Mouse (Mus musculus): ENCODE data around the gene Scimp.
A peak's percentile ranks its signal among the peaks of the same experiment; 100 is the strongest.
"Not testable (repeated sequence)": the region's sequence is repeated elsewhere in the genome, so short reads cannot be mapped to it uniquely, and the experiment has no call there.

Scimp gene

GRCm38 (mm10) chr11:70811041-70811440 lies 1.3 kb downstream of the Scimp start:
- no peak for DNase-seq

- no peak for DNase-seq
Observed at GRCm38 (mm10) chr11:70809011-70809410, 3.4 kb downstream of the Scimp start.

- DNase-seq: no peak
Observed at GRCm38 (mm10) chr11:70808101-70808500, 4.3 kb downstream of the Scimp start.

DNA sequence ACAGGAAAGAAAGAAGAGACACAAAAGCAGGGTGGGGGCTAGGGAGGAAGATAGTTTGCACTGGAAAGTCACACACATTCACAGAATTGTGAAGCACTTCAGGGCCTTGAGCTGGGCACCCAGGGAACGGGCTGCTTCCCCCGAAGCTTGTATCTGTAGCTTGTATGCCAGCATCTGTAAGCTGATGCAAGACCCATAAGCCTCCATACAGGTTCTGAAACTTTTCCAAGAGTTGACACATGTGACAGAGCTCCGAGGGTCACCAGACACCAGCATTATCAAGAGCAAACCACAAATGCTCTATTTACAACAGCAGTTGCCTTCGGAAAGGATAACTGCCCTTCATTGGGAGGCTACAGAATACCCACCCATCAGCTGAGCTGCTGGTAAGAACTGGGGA lies 4.8 kb downstream of the Scimp start:
- DNase-seq: no peak

- DNase-seq: no peak
Observed at GRCm38 (mm10) chr11:70806697-70807096, 5.7 kb downstream of the Scimp start.

GRCm38 (mm10) chr11:70805641-70806175 lies 6.7 kb downstream of the Scimp start:
- no peak for DNase-seq

GRCm38 (mm10) chr11:70804395-70804794 lies 8.0 kb downstream of the Scimp start:
- DNase-seq: no peak

GRCm38 (mm10) chr11:70803711-70804200 lies 8.6 kb downstream of the Scimp start:
- no peak for DNase-seq

- DNase-seq: no peak
Observed at GRCm38 (mm10) chr11:70802865-70803261, 9.5 kb downstream of the Scimp start.

DNA sequence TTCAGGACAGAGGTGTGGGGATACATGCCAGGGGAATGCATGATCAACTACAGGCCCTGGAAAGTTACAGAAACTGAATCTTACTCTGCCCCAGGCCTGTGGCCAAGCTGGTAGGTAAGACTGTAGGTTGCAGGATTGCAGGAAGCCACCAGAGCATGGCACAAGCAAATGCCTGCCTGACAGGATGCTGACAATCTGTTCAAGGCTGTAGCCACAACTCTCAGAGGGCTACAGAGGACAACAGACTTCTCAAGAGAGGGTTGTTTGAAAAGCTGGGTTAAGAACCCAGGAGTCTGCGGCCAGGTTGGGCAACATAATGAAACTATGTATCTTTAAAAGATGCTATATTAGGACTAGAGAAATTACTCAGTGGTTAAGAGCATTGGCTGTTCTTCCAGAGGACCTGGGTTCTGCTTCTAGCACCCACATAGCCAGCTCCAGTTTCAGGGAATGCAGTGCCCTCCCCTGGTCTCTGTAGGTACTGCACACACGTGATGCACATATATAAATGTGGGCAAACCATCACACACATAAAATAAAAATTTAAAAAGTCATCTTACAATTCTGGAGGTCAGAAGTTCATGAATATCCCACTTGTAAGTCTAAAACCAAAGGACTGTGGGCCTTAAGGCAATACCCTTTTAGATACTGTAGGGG lies 10.1 kb downstream of the Scimp start:
- DNase-seq: no peak

- no peak for DNase-seq
Observed at GRCm38 (mm10) chr11:70792409-70792808, 20.0 kb downstream of the Scimp start.

DNA sequence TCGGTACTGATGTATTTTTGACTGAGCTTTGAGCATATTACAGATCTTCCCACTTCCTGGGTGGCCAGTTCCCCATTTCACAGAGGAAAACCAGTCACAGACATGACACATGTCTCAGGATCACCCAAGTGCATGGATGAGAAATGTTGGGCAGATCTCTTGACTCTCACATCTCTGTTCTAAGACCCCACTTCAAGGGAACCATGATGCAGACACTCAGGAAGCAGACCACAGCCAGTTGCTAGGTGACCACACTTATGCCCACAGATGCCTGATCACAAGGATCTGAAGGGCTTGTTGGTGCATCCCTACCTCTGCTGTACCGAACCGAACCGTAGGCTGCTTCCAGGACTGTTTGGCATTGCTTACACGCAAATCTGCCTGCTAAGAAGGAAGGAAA lies 20.7 kb downstream of the Scimp start:
- no peak for DNase-seq

- no peak for DNase-seq
Observed at GRCm38 (mm10) chr11:70790874-70791551, 21.4 kb downstream of the Scimp start.

- DNase-seq: no peak
Observed at GRCm38 (mm10) chr11:70790426-70790825, 22.0 kb downstream of the Scimp start.

DNA sequence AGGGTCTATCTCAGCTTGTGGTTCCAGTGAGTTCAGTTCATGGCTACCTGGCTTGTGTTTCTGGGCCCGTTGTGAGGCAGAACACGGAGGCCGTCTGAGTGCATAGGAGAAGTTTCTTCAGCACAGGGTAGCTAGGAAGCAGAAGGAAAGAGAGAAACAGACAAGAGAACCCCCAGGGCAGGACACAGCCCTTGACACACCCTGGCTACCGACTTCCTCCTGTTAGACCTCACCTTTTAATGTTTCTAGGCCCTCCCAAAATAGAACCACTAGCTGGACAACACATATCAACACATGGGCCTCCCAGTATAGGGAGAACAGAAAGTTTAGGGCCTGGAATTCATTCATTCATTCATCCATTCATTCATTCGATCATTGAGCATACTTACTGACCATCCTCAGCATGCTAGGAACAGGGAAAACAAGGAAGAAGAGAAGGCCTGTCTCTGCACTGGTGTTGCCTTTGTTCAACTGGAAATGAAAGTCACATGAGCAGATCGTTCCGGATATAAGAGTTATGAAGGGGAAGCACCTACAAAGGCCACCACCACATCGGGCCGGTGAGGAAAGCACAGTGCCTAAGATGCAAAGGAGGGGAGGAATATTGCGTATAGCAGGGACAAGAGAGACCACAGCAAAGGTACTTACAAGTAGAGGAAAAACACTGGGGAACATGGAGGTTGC lies 23.3 kb downstream of the Scimp start:
- no peak for DNase-seq

DNA sequence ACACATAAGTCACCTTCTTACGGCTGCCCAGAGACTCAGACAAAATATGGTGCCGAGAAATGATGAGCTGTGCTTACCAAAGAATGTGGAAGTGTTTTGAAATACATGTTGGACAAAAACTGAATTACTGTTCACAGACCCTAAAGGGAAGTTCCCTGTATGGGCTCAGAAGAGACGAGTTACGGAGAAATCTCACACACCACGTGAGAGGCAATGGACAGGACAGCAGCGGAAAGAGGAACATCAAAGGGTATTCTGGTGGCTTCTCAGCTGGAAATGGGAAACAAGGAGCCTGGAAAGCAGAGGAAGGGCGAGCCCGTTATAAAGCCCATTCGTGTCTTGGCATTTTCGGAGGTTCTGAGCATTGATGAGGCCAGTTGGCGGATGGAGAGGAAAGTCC lies 25.3 kb downstream of the Scimp start:
- DNase-seq: no peak

GRCm38 (mm10) chr11:70785908-70786307 lies 26.5 kb downstream of the Scimp start:
- no peak for DNase-seq

DNA sequence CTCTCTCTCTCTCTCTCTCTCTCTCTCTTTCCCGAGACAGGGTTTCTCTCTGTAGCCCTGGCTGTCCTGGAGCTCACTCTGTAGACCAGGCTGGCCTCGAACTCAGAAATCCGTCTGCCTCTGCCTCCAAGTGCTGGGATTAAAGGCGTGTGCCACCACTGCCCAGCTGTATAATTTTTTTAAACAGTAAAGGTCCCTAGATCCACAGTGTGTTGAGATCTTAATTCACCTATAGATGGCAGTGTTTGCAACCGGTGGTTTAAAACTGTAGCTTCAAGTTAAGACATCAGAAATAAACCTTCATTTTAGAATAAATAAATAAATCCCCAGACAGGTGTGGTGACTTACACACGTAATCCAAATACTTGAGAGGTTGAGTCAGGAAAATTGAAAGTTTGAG lies 34.3 kb downstream of the Scimp start:
- DNase-seq: not testable (repeated sequence)

- DNase-seq: no peak
Observed at GRCm38 (mm10) chr11:70777634-70778033, 34.8 kb downstream of the Scimp start.

DNA sequence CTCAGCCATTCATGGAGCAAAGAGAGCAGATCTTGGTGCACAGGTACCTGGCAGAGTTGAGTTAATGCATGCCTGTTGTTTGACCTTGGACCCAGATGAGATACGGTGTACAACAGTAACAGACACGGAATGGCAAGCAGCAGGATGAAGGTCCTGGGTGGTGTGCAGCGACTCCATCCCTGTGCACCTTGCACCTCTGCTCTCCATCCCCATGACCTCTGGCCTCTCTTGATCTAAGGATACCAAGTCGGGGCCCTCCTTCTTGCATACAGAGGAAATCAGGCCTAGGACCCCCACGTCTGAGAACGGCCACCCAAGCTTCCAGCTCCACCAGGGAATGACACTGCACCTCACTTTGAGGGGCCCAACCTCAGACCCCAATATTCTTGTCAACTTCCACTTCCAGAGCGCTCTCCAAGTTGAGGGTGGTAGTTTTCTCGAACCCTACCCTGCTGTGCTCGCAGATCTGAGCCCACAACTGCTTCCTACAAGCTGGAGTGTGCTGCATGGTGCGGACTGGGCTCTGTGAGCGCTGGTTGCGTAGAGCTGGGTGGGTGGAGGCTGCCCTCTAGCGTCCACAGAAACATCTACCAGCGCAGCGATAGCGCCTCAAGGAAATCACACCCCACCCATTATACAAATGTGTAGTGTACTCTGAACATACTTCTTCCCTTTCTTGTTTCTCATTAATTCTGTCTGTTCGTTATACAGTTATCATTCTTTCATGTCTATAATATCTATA lies 35.4 kb downstream of the Scimp start:
- DNase-seq: peak; percentile 74

DNA sequence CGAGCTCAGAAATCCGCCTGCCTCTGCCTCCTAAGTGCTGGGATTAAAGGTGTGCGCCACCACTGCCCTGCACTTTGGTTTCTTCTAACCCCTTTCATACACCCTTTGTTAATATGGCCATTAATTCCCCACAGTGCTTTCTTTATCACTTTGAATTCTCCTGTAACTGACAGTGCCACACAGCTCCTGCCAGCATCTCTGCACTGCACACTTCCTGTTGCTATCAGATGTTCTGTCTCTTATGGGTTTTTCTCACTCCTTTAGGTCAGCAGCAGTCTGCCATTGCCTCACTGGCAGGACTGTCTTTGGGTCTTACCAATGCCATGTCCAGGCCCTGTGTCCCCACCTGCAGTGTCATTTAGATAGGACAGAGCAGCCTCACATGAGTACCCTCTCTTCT lies 41.6 kb downstream of the Scimp start:
- DNase-seq: no peak

- DNase-seq: no peak
Observed at GRCm38 (mm10) chr11:70765776-70766445, 46.5 kb downstream of the Scimp start.

Data from liver (tissue).